Mouse (Mus musculus) limb, embryonic 14.5 days (tissue): Measurements from ENCODE around the gene Cables2. TPM values are rescaled to one million over a fixed set of nuclear protein-coding genes. Genes with fewer than 3 reads are reported as not detected.
"Not testable (repeated sequence)": the region's sequence is repeated elsewhere in the genome, so short reads cannot be mapped to it uniquely, and the experiment has no call there.

Source experiments
- ATAC-seq: fragments of 200-750 bp; cut with Nextera tagmentation; 2 replicates; pipeline ENCODE4 v1.8.0; 2017; ENCODE audit warnings: low read depth, moderate number of reproducible peaks, moderate TSS enrichment; ENCODE audit not compliant: low FRiP score
- DNase-seq: peaks from one replicate; pipeline ENCODE4 v3.0.0-alpha.2; 2015; ENCODE audit warnings: low spot score
- H3K27ac ChIP-seq: fragments of 300-500 bp; sonication (generic); replicated peaks from 2 replicates; pipeline ENCODE4 v1.5.1; 2014; ENCODE audit warnings: low read depth, mild to moderate bottlenecking, low read length, moderate library complexity, mixed read lengths
- H3K27me3 ChIP-seq: fragments of 300-500 bp; sonication (generic); 2 replicates; pipeline ENCODE4 v1.6.1; 2014; ENCODE audit warnings: low read length, mixed read lengths; ENCODE audit not compliant: control insufficient read depth, insufficient read depth
- H3K36me3 ChIP-seq: fragments of 300-500 bp; sonication (generic); 2 replicates; pipeline ENCODE4 v1.6.1; 2014; ENCODE audit warnings: mild to moderate bottlenecking, low read length, moderate library complexity, mixed read lengths; ENCODE audit not compliant: control insufficient read depth, insufficient read depth
- H3K4me1 ChIP-seq: fragments of 300-500 bp; sonication (generic); 2 replicates; pipeline ENCODE4 v1.6.1; 2014; ENCODE audit warnings: antibody characterized with exemption, low read length, mixed read lengths; ENCODE audit not compliant: control insufficient read depth, insufficient read depth
- H3K4me2 ChIP-seq: fragments of 300-500 bp; sonication (generic); replicated peaks from 2 replicates; pipeline ENCODE4 v1.6.1; 2014; ENCODE audit warnings: low read depth, mild to moderate bottlenecking, low read length, moderate library complexity; ENCODE audit not compliant: severe bottlenecking
- H3K4me3 ChIP-seq: fragments of 300-500 bp; sonication (generic); replicated peaks from 2 replicates; pipeline ENCODE4 v1.5.1; 2014; ENCODE audit warnings: low read length
- H3K9ac ChIP-seq: fragments of 300-500 bp; sonication (generic); 2 replicates; pipeline ENCODE4 v1.6.1; 2014; ENCODE audit warnings: mild to moderate bottlenecking, low read depth, low read length, moderate library complexity; ENCODE audit not compliant: severe bottlenecking
- H3K9me3 ChIP-seq: fragments of 300-500 bp; sonication (generic); 2 replicates; pipeline ENCODE4 v1.6.1; 2016; ENCODE audit warnings: low read length; ENCODE audit not compliant: control insufficient read depth
- POLR2A ChIP-seq: fragments of 200-500 bp; IDR thresholded peaks from 2 replicates; pipeline ENCODE4 v1.8.0; 2012; ENCODE audit warnings: inconsistent platforms, mild to moderate bottlenecking, moderate library complexity, borderline replicate concordance; ENCODE audit not compliant: insufficient read depth, insufficient read length; ENCODE audit errors: extremely low read depth
- WGBS: fragments of 180-500 bp; shearing (Covaris S2); extraction: QIAGEN DNeasy Blood & Tissue Kit; methylation state at CpG from one replicate; pipeline ENCODE4 v1.1.7; 2014; 5-methylcytosine and 5-hydroxymethylcytosine counted together
- polyA plus RNA-seq, 2 experiments: library from polyadenylated mRNA; depleted of rRNA in 1 of 2; stranded (reverse) in 1 of 2; unstranded in 1 of 2; fragments of >200 nt; fragmentation: Nextera tagmentation in 1 of 2; extraction: Ambion mirVana in 1 of 2; gene quantifications; 2 replicates each; pipeline versions ENCODE4 v1.2.1 to v1.2.3; 2012 to 2014

Gene Cables2
- polyA plus RNA-seq, 2 experiments: 22.5 to 37.7 TPM

DNA sequence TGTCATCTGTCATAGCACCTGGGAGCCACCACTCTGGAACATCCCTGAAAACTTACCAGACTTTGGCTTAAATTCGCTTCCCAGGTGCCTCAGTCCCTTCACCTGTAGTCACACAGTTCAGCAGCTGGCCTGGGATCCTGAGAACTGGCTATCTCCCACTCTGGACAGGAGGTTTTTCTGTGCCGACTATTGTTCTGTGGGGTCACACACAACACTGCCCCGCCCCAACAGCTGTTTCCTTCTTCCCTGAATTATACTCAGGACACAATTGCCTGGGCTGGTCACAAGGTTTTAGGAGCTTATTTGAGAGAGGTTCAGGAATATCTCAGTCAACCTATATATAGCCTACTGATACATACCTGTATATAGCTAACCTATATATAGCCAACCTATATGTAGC, 10.9 kb downstream of the Cables2 start:
- Histone ChIP-seq H3K4me2 (no peak overlapping the region), H3K4me1 (peaks cover 7% of the 10 kb centered on the region; the same call in 1 of the 2 replicates), H3K9ac (no peak overlapping the region), H3K9me3 (no peaks in the 10 kb centered on the region), H3K27me3 (no peaks in the 10 kb centered on the region), H3K36me3 (peaks cover 83% of the 10 kb centered on the region), H3K4me3 (no peak overlapping the region), H3K27ac (no peak overlapping the region)
- WGBS: 78% methylated on average over 3 of the region's 3 CpGs
- no peak for ATAC-seq
- no peak for TF ChIP-seq POLR2A
- DNase-seq: no peak

DNA sequence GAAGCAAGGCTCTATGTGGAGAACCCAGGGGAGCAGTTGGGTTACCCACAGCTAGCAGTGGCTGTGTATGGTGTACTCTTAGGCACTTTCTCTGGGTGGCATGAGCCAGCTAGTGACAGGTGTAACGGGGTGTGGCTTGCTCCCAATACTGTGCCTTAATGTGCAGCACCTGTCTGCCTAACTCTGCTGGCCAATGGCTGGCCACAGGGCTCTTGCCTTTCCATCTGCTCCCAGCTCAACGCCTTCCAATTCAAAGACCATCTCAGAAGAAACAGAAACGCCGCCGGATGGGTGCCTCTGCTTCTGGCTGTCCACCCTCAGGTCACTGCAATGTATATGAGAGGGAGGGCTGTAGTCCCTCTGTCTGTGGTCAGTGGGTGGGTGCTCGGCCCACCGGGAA, 11.4 kb downstream of the Cables2 start:
- peaks cover 78% of the 10 kb centered on the region for H3K36me3 ChIP-seq

DNA sequence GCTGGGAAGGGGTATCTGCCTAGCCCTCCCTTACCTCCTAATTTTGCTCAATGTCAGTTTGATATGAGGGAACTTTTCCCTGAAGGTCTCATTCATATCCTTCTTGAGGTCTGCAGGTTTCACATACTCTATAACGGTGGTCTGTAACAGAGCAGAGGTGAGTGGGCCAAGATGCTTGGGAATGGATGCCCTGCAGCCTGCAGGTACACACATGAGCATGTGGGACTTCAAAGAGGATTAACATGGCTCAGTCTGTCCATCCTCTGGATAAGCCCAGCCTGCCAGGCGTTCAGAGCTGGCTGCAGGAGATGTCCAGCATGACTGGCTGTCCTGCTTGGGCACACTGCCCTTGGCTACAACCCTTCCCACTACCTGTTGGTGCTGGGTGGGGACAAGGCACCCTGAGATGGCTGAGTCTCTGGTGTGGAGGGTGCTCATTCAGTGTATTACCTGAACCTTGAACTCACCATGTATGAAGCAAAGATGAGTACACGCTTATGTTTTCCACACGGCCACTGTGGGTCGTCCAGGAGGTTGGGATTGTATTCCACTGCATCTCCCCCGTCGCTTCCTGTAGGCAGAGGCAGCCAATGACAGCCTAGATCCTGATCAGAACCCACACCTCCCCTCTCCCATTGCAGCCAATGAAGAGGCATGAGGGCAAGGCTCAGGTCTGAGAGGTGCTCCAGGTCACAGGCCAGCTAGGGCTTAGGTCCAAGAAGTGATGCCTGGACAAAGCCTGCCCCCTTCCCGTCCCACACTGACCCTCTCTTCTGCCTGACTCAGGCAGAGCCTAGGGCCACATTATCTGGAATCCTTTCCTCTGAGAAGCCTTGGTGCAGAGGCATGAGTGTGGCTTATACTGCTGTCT, 12.5 kb downstream of the Cables2 start:
- Histone ChIP-seq H3K9ac (no peak overlapping the region), H3K27ac (no peak overlapping the region), H3K4me1 (peaks cover 14% of the 10 kb centered on the region), H3K9me3 (no peaks in the 10 kb centered on the region), H3K4me2 (no peak overlapping the region), H3K4me3 (no peak overlapping the region), H3K27me3 (no peaks in the 10 kb centered on the region), H3K36me3 (peaks cover 67% of the 10 kb centered on the region)
- TF ChIP-seq POLR2A: no peak
- WGBS: 48% methylated on average over 8 of the region's 8 CpGs
- no peak for ATAC-seq
- DNase-seq: no peak

More for the DNA sequence above, 11.4 kb downstream of the Cables2 start:
- H3K27ac ChIP-seq: no peak overlapping the region
- no peak for TF ChIP-seq POLR2A
- DNase-seq (no peak), ATAC-seq (no peak)
- H3K9me3 ChIP-seq: no peaks in the 10 kb centered on the region
- H3K27me3 ChIP-seq: no peaks in the 10 kb centered on the region
- H3K4me1 ChIP-seq: peaks cover 7% of the 10 kb centered on the region; the same call in 1 of the 2 replicates
- WGBS: 91% methylated on average over 7 of the region's 7 CpGs
- no peak overlapping the region for H3K9ac ChIP-seq
- no peak overlapping the region for H3K4me3 ChIP-seq
- H3K4me2 ChIP-seq: no peak overlapping the region

DNA sequence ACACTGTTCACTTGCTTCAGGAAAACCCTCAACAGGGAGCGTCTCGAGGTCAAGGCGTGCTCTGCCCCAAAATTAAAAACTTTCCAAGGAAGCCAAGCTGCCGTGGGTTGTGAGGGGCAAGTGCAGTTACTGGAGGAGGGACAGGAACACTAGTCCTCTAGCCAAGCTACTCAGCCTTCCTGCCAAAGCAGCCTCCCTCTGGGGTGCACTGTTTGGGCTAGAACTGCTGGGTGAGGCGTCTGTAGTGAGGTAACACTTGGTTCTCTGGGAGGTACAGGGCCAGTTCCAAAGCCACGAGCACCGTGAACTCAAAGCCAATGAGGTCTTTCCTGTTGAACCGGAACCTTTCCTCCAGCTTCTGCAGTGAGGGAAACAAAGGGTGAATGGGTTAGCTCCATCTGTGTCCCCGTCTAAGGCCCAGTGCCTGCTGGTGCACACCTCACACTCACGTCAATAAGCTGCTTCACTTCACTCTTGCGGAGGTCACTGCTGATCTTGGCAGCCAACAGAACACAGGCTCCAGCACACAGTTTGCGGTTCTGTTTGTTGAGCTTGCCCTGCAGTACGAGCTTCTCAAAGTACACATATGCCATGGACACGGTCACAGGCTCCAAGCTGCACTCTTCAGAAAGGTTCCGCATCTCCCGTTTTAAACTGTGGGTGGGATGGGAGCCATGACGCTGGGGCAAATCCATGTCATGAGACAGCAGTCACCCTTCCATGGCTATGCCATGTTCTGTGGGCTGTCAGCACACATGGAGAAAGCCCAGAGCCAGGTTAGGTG, 13.3 kb downstream of the Cables2 start:
- peaks cover 66% of the 10 kb centered on the region for H3K36me3 ChIP-seq
- H3K4me3 ChIP-seq, H3K4me2 ChIP-seq, H3K27me3 ChIP-seq, H3K9ac ChIP-seq, H3K27ac ChIP-seq, DNase-seq, H3K9me3 ChIP-seq, ATAC-seq: not testable (repeated sequence)
- 74% methylated on average over 17 of the region's 17 CpGs for WGBS
- peaks cover 14% of the 10 kb centered on the region for H3K4me1 ChIP-seq

DNA sequence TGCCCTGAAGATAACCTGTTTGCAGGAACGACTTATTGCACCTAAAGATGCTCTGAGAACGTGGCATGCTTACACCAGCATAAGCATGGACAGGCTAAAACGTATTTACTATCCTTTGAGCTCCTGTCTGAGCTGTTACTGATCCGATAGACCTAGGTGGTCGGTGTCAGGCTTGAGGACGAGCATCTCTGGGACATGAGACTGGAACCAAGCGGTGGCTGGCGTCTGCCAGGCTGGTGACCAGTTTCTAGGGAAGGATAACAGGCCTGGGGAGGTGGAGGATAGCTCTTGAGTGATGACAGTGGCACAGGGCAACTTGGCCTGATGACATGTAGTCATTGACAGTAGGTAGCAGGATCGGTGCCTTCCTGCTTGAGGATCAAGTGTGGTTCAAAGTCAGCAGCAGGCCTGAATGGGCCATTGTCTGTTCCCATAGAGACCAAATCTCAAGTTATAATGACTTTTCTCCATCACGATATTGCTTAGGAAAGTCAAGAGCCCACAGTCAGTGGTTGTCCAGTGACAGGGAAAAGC, 14.3 kb downstream of the Cables2 start:
- not testable (repeated sequence) for H3K9ac ChIP-seq, DNase-seq, H3K27ac ChIP-seq, H3K9me3 ChIP-seq, ATAC-seq, H3K4me2 ChIP-seq, H3K4me3 ChIP-seq, H3K27me3 ChIP-seq
- Histone ChIP-seq H3K4me1 (peaks cover 14% of the 10 kb centered on the region), H3K36me3 (peaks cover 60% of the 10 kb centered on the region)
- WGBS: 87% methylated on average over 10 of the region's 10 CpGs
